Mouse (Mus musculus): Measurements from ENCODE around the gene Susd2.

DNA sequence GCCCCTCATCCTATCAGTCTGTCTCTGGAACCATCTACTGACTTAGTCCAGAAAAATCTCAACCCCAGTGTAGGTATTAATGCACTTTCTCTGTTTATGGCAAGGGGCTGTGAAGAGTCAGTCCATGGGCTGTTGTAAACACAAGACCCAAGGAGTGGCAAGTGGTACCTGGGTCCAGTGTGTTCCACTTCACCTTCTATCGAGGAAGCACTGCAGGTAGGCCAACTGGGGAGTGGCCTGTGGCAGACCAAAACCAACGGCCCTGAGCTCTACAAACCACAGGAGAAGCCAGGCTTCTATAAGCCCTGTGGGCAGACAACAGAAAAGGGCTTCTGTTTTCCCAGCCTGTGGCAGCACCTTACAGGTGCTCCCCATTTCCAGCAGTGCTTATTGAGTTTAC is 33.8 kb upstream of the Susd2 start:
- TF ChIP-seq CTCF (IDR thresholded peaks at IDR 0.05; ENCODE audit: insufficient read depth, low read length): no peak
- no peak for TF ChIP-seq POLR2A (IDR thresholded peaks at IDR 0.05; ENCODE audit: borderline replicate concordance, extremely low read depth, low read depth, low read length)
